ENCODE assay signal across 12 mouse cellular contexts in genomic region chr10:3591790-3592189, GRCm38 (mm10). TPM values are rescaled to one million over a fixed set of nuclear protein-coding genes. Genes with fewer than 3 reads are reported as not detected.
DNase-seq lines count a peak whose midpoint lies in the region; ATAC-seq lines count a peak whose summit lies in the region.
"Had no signal": no experiment of that assay in that cellular context is flagged by ENCODE, and none has a peak within 500 bp of the region (broad histone marks: within the 10 kb centered on the region; RNA-seq: fewer than 3 reads in every experiment).

No protein-coding gene starts in this region.

- H3K36me3 ChIP-seq in kidney, embryonic 16.5 days (ENCODE audit: insufficient read depth, low read length): no peaks in the 10 kb centered on the region
- H3K36me3 ChIP-seq in forebrain, embryonic 14.5 days (ENCODE audit: control insufficient read depth, insufficient read depth, low read length): no peaks in the 10 kb centered on the region
- no peaks in the 10 kb centered on the region for H3K36me3 ChIP-seq in hindbrain, embryonic 16.5 days (ENCODE audit: control insufficient read depth, insufficient read depth, low read length)
- H3K36me3 ChIP-seq in midbrain, embryonic 15.5 days (replicated peaks): no peaks in the 10 kb centered on the region
- H3K36me3 ChIP-seq: embryonic facial prominence, embryonic 15.5 days had no signal

- WGBS in kidney, embryonic 16.5 days: 51% methylated on average over 3 of the region's 3 CpGs
- 10% methylated on average over 3 of the region's 3 CpGs for WGBS in forebrain, embryonic 14.5 days
- whole genome bisulfite sequencing in hindbrain, embryonic 16.5 days: 13% methylated on average over 3 of the region's 3 CpGs
- WGBS in midbrain, embryonic 15.5 days: 14% methylated on average over 3 of the region's 3 CpGs

- no peak overlapping the region for H3K4me3 ChIP-seq in kidney, embryonic 16.5 days (ENCODE audit: low read length)
- no peak overlapping the region for H3K4me3 ChIP-seq in forebrain, embryonic 14.5 days (ENCODE audit: low read depth, low read length)
- no peak overlapping the region for H3K4me3 ChIP-seq in hindbrain, embryonic 16.5 days (ENCODE audit: low read length)
- no peak overlapping the region for H3K4me3 ChIP-seq in midbrain, embryonic 15.5 days
- H3K4me3 ChIP-seq: embryonic facial prominence, embryonic 15.5 days had no signal

- ATAC-seq in kidney, embryonic 16.5 days (ENCODE audit: low FRiP score, low TSS enrichment): peak; percentile 49; the same call in 1 of the 2 replicates
- ATAC-seq in forebrain, embryonic 14.5 days: peak; percentile 61
- ATAC-seq in hindbrain, embryonic 16.5 days: 0 out of 2 replicates have a peak, but pooled peaks have one; percentile 34
- ATAC-seq in midbrain, embryonic 15.5 days (replicated peaks): 0 out of 2 replicates have a peak, but pooled peaks have one; percentile 30

- no peak overlapping the region for H3K4me2 ChIP-seq in kidney, embryonic 16.5 days (replicated peaks; ENCODE audit: low read depth, low read length)
- H3K4me2 ChIP-seq in forebrain, embryonic 14.5 days (ENCODE audit: low read length): no peak overlapping the region
- H3K4me2 ChIP-seq in hindbrain, embryonic 16.5 days (ENCODE audit: low read length): no peak overlapping the region
- H3K4me2 ChIP-seq in midbrain, embryonic 15.5 days: no peak overlapping the region
- H3K4me2 ChIP-seq: embryonic facial prominence, embryonic 15.5 days had no signal

- no peaks in the 10 kb centered on the region for H3K27me3 ChIP-seq in kidney, embryonic 16.5 days (ENCODE audit: insufficient read depth, low read length)
- H3K27me3 ChIP-seq in forebrain, embryonic 14.5 days (replicated peaks; ENCODE audit: control insufficient read depth, insufficient read depth, low read length): no peaks in the 10 kb centered on the region
- H3K27me3 ChIP-seq in hindbrain, embryonic 16.5 days (replicated peaks; ENCODE audit: control insufficient read depth, insufficient read depth, low read length): no peaks in the 10 kb centered on the region
- no peaks in the 10 kb centered on the region for H3K27me3 ChIP-seq in midbrain, embryonic 15.5 days (replicated peaks)
- H3K27me3 ChIP-seq: embryonic facial prominence, embryonic 15.5 days had no signal

- H3K27ac ChIP-seq in kidney, embryonic 16.5 days (ENCODE audit: low read length): no peak overlapping the region; the same call in 1 of the 2 replicates
- no peak overlapping the region for H3K27ac ChIP-seq in forebrain, embryonic 14.5 days (ENCODE audit: low read depth, low read length)
- no peak overlapping the region for H3K27ac ChIP-seq in hindbrain, embryonic 16.5 days (ENCODE audit: low read depth, low read length)
- no peak overlapping the region for H3K27ac ChIP-seq in midbrain, embryonic 15.5 days
- H3K27ac ChIP-seq: kidney, postnatal 0 days had no signal

- no peak for DNase-seq in kidney, adult 11 months
- DNase-seq in forebrain, embryonic 14.5 days (ENCODE audit: low spot score): no peak
- no peak for DNase-seq in urinary bladder, postnatal 10 days (ENCODE audit: low spot score)
- DNase-seq in adrenal gland, postnatal 25 days: no peak
- DNase-seq in frontal cortex, postnatal 14 days (ENCODE audit: low spot score in 2 of 2): no peak

- H3K9ac ChIP-seq in kidney, embryonic 16.5 days (replicated peaks; ENCODE audit: low read length): no peak overlapping the region
- H3K9ac ChIP-seq in forebrain, embryonic 14.5 days (ENCODE audit: low read length): no peak overlapping the region
- no peak overlapping the region for H3K9ac ChIP-seq in hindbrain, embryonic 16.5 days (ENCODE audit: low read depth, low read length)
- H3K9ac ChIP-seq in midbrain, embryonic 15.5 days: no peak overlapping the region
- H3K9ac ChIP-seq: embryonic facial prominence, embryonic 15.5 days had no signal

- no peaks in the 10 kb centered on the region for H3K4me1 ChIP-seq in kidney, embryonic 16.5 days (ENCODE audit: insufficient read depth, low read length)
- H3K4me1 ChIP-seq in forebrain, embryonic 14.5 days (ENCODE audit: control insufficient read depth, insufficient read depth, low read length): 0 out of 2 replicates have a peak, but pooled peaks cover 3% of the 10 kb centered on the region
- H3K4me1 ChIP-seq in hindbrain, embryonic 16.5 days (ENCODE audit: control insufficient read depth, insufficient read depth, low read depth, low read length): no peaks in the 10 kb centered on the region
- H3K4me1 ChIP-seq in midbrain, embryonic 15.5 days: peaks cover 8% of the 10 kb centered on the region; the same call in 1 of the 2 replicates

- H3K9me3 ChIP-seq in kidney, embryonic 16.5 days (ENCODE audit: low read length): no peaks in the 10 kb centered on the region
- H3K9me3 ChIP-seq in forebrain, embryonic 14.5 days (replicated peaks; ENCODE audit: control insufficient read depth, low read length): no peaks in the 10 kb centered on the region
- H3K9me3 ChIP-seq in hindbrain, embryonic 16.5 days (ENCODE audit: control insufficient read depth, low read length): no peaks in the 10 kb centered on the region
- no peaks in the 10 kb centered on the region for H3K9me3 ChIP-seq in midbrain, embryonic 15.5 days
- H3K9me3 ChIP-seq: embryonic facial prominence, embryonic 15.5 days had no signal

RNA-seq across cellular contexts. Expression of gene Iyd, which starts 51.8 kb away (rescaled TPM):
- 6.6 and 8.0 TPM in 2 replicates for polyA plus RNA-seq in kidney, embryonic 16.5 days (2015; fragmentation: Nextera tagmentation; extraction: Ambion mirVana)
- 0.53 and 0.91 TPM in 2 replicates for polyA plus RNA-seq in forebrain, embryonic 14.5 days (2014; fragmentation: Nextera tagmentation; extraction: Ambion mirVana)
- 0.68 and 0.87 TPM in 2 replicates for polyA plus RNA-seq in hindbrain, embryonic 16.5 days (2015; fragmentation: Nextera tagmentation; extraction: Ambion mirVana)
- 0.28 and 0.45 TPM in 2 replicates for polyA plus RNA-seq in midbrain, embryonic 15.5 days (2015; fragmentation: Nextera tagmentation; extraction: Ambion mirVana)
- total RNA-seq in adrenal gland, postnatal 25 days (2021): 0.39 and 0.57 TPM in 2 replicates
- total RNA-seq: adrenal gland, postnatal 36 days; megakaryocyte, adult 5-6 weeks had no signal
